Comparison of ENCODE assay signal across 8 mouse cellular contexts in genomic region chr10:43480227-43480849, GRCm38 (mm10). TPM values are rescaled to one million over a fixed set of nuclear protein-coding genes. Genes with fewer than 3 reads are reported as not detected.
A peak's percentile ranks its signal among the peaks of the same experiment; 100 is the strongest.
DNase-seq lines count a peak whose midpoint lies in the region; ATAC-seq lines count a peak whose summit lies in the region.

No protein-coding gene starts in this region.

- no peak for ATAC-seq in kidney, embryonic 14.5 days (ENCODE audit: low FRiP score, low TSS enrichment)
- ATAC-seq in midbrain, embryonic 12.5 days (ENCODE audit: low FRiP score, low read depth): no peak

- DNase-seq in kidney, postnatal 10 days: no peak
- peak; percentile 30 for DNase-seq in NIH3T3 (ENCODE audit: low read depth)
- DNase-seq in hindbrain, embryonic 10.5 days (ENCODE audit: low spot score): no peak
- DNase-seq in left cerebral cortex, postnatal 14 days (ENCODE audit: low spot score in 2 of 2): no peak
- no peak for DNase-seq in gastrocnemius, postnatal 14 days
- DNase-seq in gastrocnemius, postnatal 4 days (ENCODE audit: low spot score in 2 of 2): no peak

- H3K27ac ChIP-seq in kidney, embryonic 14.5 days (ENCODE audit: low read depth, low read length): peak overlapping the region; percentile 98
- H3K27ac ChIP-seq in hindbrain, embryonic 10.5 days: peak overlapping the region; percentile 100
- H3K27ac ChIP-seq in midbrain, embryonic 12.5 days (replicated peaks): peak overlapping the region; percentile 98

- H3K4me3 ChIP-seq in kidney, embryonic 14.5 days (ENCODE audit: low read length): peak overlapping the region; percentile 91
- H3K4me3 ChIP-seq in hindbrain, embryonic 10.5 days: peak overlapping the region; percentile 88
- peak overlapping the region; percentile 75 for H3K4me3 ChIP-seq in midbrain, embryonic 12.5 days

- 4% methylated on average over 13 of the region's 13 CpGs for WGBS in kidney, embryonic 14.5 days
- WGBS in hindbrain, embryonic 10.5 days: 4% methylated on average over 13 of the region's 13 CpGs
- 2% methylated on average over 13 of the region's 13 CpGs for WGBS in midbrain, embryonic 12.5 days

- H3K36me3 ChIP-seq in kidney, embryonic 14.5 days (ENCODE audit: control insufficient read depth, insufficient read depth, low read length): no peaks in the 10 kb centered on the region
- H3K36me3 ChIP-seq in hindbrain, embryonic 10.5 days: peaks cover 6% of the 10 kb centered on the region; the same call in 1 of the 2 replicates
- no peaks in the 10 kb centered on the region for H3K36me3 ChIP-seq in midbrain, embryonic 12.5 days

- H3K9me3 ChIP-seq in kidney, embryonic 14.5 days (ENCODE audit: control insufficient read depth, low read length): no peaks in the 10 kb centered on the region
- no peaks in the 10 kb centered on the region for H3K9me3 ChIP-seq in hindbrain, embryonic 10.5 days
- H3K9me3 ChIP-seq in midbrain, embryonic 12.5 days: no peaks in the 10 kb centered on the region

- intact Hi-C loops in left cerebral cortex, postnatal 14 days (cut with DNase I): loop anchor here (2.0 kb wide), 1 partner anchor 60 kb away; the partner anchor contains the start of gene 1700021F05Rik
- intact Hi-C loops in gastrocnemius, postnatal 14 days (cut with DNase I; ENCODE audit: low total_unique reads): no loop called here

- H3K27me3 ChIP-seq in kidney, embryonic 14.5 days (ENCODE audit: control insufficient read depth, insufficient read depth, low read length): no peaks in the 10 kb centered on the region
- H3K27me3 ChIP-seq in hindbrain, embryonic 10.5 days (ENCODE audit: insufficient read depth, poor library complexity, severe bottlenecking): no peaks in the 10 kb centered on the region
- no peaks in the 10 kb centered on the region for H3K27me3 ChIP-seq in midbrain, embryonic 12.5 days

- H3K9ac ChIP-seq in kidney, embryonic 14.5 days (ENCODE audit: low read depth, low read length): peak overlapping the region; percentile 99
- peak overlapping the region; percentile 93 for H3K9ac ChIP-seq in midbrain, embryonic 12.5 days (replicated peaks)

- peak overlapping the region; percentile 92 for H3K4me2 ChIP-seq in kidney, embryonic 14.5 days (replicated peaks; ENCODE audit: low read depth, low read length)
- peak overlapping the region; percentile 93 for H3K4me2 ChIP-seq in midbrain, embryonic 12.5 days (replicated peaks)

- peaks cover 16% of the 10 kb centered on the region for H3K4me1 ChIP-seq in kidney, embryonic 14.5 days (ENCODE audit: control insufficient read depth, insufficient read depth, low read length)
- peaks cover 65% of the 10 kb centered on the region for H3K4me1 ChIP-seq in hindbrain, embryonic 10.5 days (replicated peaks)
- H3K4me1 ChIP-seq in midbrain, embryonic 12.5 days: peaks cover 45% of the 10 kb centered on the region

RNA-seq across cellular contexts. Expression of gene Bend3, which starts 1.7 kb away (rescaled TPM):
- 8.4 and 8.9 TPM in 2 replicates for polyA plus RNA-seq in kidney, embryonic 14.5 days (2014; fragmentation: Nextera tagmentation; extraction: Ambion mirVana)
- 8.3 and 9.6 TPM in 2 replicates for polyA plus RNA-seq in hindbrain, embryonic 10.5 days (2016; fragmentation: Nextera tagmentation; extraction: Ambion mirVana)
- polyA plus RNA-seq in midbrain, embryonic 12.5 days (2016; fragmentation: Nextera tagmentation; extraction: Ambion mirVana): 8.0 and 9.8 TPM in 2 replicates
- total RNA-seq in left cerebral cortex, postnatal 14 days (2021): 1 to 10 TPM; 4.5 to 4.9 TPM
- 1 to 10 TPM; 3.7 to 4.8 TPM for total RNA-seq in gastrocnemius, postnatal 14 days (2021)
- total RNA-seq in gastrocnemius, postnatal 4 days (2021): 1 to 10 TPM; 7.1 to 7.2 TPM

RNA-seq across cellular contexts. Expression of gene Gm9803, which starts 43.5 kb away (rescaled TPM):
- polyA plus RNA-seq in kidney, embryonic 14.5 days (2014; fragmentation: Nextera tagmentation; extraction: Ambion mirVana): 10.1 and 11.9 TPM in 2 replicates
- polyA plus RNA-seq in hindbrain, embryonic 10.5 days (2016; fragmentation: Nextera tagmentation; extraction: Ambion mirVana): 9.1 and 11.8 TPM in 2 replicates
- 11.5 and 15.8 TPM in 2 replicates for polyA plus RNA-seq in midbrain, embryonic 12.5 days (2016; fragmentation: Nextera tagmentation; extraction: Ambion mirVana)
- 1 to 10 TPM; 4.0 to 6.4 TPM for total RNA-seq in left cerebral cortex, postnatal 14 days (2021)
- total RNA-seq in gastrocnemius, postnatal 14 days (2021): 1 to 10 TPM; 6.8 to 8.8 TPM
- 1 to 10 TPM in 1 of 2 experiments, not detected in 1; 7.0 TPM for total RNA-seq in gastrocnemius, postnatal 4 days (2021)
